Mouse (Mus musculus): ENCODE results near the gene Gpatch8.

Gene Gpatch8

GRCm38 (mm10) chr11:102455740-102456396 is 100.3 kb downstream of the Gpatch8 start:
- in situ Hi-C loops (cut with MboI; ENCODE audit: low sequenced_read_pairs) = no loop called here

DNA sequence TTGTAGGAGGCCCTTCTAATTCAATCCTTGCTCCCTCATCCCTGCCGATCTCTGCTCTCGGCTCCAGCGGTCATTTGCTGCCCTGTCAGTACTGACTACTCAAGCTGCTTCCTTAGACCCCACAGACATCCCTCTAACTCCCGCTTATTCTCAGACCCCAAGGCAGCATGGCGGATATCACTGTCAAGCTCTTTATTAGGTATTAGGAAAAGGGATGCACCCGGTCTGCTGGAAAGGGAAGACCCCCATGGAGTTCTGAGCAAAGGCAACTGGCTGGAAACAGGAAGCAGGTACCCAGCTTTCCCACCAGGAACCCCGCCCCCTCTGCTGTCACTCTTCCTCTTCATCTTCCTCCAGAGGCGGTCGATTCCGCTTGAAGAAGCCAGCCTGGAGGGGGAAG is 103.1 kb downstream of the Gpatch8 start:
- in situ Hi-C loops (cut with MboI; ENCODE audit: low sequenced_read_pairs) = no loop called here

- in situ Hi-C loops (cut with MboI; ENCODE audit: low sequenced_read_pairs) = no loop called here
Measured at GRCm38 (mm10) chr11:102449043-102450008, 106.9 kb downstream of the Gpatch8 start.

DNA sequence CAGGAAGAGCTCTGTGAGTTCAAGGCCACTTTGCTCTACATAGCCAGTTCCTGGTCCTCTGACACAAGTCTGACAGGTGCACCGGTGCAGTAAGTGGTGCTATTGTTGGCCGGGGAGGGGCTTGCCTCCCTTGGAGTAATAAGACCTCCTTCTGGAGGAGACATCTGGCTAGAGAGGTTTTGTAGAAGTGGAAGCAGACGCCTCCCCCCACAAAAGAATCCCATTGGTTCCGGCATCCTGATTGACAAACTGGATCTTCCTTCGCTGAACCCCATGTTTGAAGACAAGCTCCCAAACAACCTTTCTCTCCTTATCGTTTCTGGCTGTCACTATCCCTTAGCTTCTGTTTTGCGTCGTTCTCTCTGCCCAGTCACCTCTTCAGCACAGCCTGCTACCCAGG is 107.9 kb downstream of the Gpatch8 start:
- in situ Hi-C loops (cut with MboI; ENCODE audit: low sequenced_read_pairs) = no loop called here

- in situ Hi-C loops (cut with MboI; ENCODE audit: low sequenced_read_pairs) = no loop called here
Measured at GRCm38 (mm10) chr11:102447497-102447896, 108.7 kb downstream of the Gpatch8 start, which contains the start of gene Fam171a2. Gene Fam171a2 (minus strand): TSS chr11:102447682.

DNA sequence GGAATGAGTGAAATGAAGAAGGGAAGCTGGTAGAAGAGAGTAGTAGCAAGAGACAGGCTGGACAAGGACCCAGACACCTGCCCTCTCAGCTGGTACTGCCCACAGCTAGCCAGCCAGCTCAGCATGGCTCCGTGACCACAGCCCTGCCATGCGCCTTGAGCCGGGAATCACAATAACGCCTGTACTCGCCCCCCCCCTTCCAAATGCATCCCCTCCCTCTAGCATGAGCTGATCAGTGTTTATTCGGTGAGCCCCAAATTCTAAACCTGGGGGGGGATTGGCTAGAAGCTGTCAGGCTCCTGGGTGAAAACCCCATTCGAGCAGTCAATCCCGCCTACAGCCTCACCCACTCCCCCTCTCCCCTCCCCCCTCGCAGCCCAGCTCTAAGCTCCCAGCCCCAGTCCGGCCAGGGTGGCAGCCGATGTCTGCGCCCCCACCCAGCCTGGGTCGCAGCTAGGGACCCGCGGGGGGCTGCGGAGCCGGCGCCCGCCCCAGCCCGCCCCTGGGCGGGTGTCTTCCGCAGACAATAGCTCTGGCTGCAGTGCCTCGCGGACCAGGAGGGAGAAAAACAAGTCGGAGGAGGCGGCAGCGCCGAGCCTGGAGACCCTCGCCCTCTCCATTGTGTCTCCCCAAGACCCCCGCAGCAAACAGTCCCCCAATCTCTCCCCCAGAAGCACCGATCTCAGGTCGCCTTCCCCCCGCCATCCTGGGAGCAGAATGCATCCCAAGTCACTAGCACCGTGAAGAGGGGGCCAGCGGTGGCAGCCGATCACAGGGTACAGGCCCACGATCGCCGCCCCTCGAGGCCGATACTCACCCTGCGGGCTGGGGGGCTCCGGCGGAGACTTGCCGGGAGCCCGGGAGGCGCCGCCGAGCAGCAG is 109.4 kb downstream of the Gpatch8 start:
- in situ Hi-C loops (cut with MboI; ENCODE audit: low sequenced_read_pairs) = no loop called here

DNA sequence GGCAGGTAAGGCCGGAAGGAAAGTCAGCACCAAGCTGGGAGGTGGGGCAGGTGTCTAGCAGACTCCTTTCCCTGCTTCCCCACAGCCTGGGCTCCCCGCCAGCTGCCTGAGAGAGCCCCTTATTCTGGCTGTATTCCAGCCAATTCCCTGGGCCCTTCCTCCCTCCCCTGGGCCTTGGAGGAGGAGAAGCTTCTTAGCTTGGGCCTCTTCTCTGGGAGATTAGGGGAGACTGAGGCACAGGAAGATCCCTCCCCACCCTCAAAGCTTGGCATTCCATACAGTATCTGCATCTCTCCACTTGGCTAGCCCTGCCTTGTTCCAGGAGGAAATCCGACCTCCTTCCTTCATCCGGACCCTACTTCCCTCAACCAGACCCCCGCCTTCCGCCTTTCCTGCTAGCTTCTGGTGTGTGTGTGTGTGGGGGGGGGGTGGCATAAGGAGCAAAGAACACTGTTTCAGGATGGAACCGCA is 110.3 kb downstream of the Gpatch8 start:
- in situ Hi-C loops (cut with MboI; ENCODE audit: low sequenced_read_pairs) = no loop called here

DNA sequence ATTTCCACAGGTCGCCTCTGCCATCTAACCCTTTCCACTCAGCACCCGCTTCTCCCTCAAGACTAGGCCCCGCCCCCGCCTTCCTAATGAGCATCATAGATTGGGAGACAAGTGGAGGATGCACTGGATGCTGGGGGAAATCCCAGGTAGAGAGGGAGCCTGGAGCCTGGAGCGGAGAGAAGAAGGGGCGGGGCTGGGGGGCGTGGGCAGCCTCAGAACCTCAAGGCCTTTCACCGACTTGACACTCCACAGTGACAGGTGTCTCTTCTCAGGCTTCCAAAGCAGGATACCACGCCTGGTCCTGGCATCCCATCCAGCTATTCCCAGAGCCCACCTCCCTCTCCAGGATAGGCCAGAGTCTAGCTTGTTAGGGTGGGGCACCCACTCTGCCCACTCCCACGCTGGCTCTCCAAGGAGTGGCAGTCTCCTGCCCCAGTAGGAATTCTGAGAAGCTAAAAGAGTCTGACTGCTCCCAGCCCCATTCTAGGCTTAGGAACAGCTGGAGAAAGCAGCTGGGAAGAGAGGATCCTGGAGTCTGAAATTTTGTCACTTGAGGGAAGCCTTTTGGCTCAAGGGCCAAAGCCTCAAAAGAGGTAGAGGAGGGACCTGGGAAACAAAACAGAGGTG is 110.8 kb downstream of the Gpatch8 start:
- in situ Hi-C loops (cut with MboI; ENCODE audit: low sequenced_read_pairs) = no loop called here

DNA sequence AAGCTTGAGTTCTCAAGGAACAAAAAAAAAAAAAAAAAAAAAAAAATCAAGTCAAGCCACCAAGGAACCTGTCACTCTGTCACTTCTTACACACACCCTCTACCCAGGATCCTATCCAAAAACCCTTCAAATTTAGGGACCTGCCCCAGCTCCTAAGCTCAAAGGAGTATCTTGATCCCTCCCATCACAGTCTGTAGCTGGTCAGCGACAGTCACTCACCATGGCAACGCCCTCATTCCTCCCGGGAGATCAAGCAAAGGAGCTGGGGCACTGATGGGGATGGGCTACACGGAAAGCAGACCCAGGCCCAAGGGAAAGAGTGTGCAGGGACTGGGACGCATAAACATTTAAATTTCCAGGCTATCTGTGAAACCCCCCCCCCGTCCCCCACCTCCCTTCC is 111.4 kb downstream of the Gpatch8 start:
- in situ Hi-C loops (cut with MboI; ENCODE audit: low sequenced_read_pairs) = no loop called here

GRCm38 (mm10) chr11:102444321-102444720 is 111.9 kb downstream of the Gpatch8 start:
- in situ Hi-C loops (cut with MboI; ENCODE audit: low sequenced_read_pairs) = no loop called here

- in situ Hi-C loops (cut with MboI; ENCODE audit: low sequenced_read_pairs) = no loop called here
Measured at GRCm38 (mm10) chr11:102443740-102444139, 112.5 kb downstream of the Gpatch8 start.

DNA sequence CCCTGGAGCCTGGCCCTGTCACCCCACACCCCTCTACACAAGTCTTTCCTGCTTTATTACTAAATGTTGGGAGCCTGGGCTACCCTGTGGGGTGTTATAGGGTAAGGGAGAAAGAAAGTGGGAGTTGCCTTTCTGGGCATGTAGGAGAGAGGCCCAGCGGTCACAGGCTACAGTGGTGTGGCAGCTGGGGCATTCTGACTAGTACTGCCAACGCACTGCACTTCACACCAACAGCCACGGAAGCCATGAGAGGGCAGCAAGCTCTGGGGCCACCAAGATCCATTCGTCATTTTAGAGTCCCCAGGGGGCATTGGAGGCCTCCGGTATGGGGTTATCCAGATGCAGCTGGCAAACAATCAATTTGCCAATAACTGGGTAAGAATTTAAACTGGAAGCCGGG is 114.1 kb downstream of the Gpatch8 start:
- in situ Hi-C loops (cut with MboI; ENCODE audit: low sequenced_read_pairs) = no loop called here

- in situ Hi-C loops (cut with MboI; ENCODE audit: low sequenced_read_pairs) = no loop called here
Measured at GRCm38 (mm10) chr11:102441434-102441833, 114.8 kb downstream of the Gpatch8 start.

DNA sequence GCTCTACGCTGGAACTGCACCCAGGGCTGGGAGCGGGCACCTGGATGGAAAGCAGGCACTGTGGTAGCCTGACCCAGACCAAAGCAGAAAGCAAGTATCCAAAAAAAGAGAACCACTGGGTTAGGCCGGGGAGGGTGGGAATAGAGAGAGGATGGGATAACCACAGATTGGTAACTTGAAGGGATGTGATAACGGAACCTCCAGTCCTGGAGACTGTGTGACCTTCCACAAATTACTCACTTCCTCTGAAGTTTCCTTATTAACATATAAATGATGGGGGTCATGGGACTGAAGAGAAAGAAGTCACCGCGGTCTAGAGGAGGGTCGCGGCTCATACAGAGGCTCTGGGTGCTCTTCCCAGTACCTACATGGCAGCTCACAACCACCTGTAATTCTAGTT is 115.9 kb downstream of the Gpatch8 start:
- in situ Hi-C loops (cut with MboI; ENCODE audit: low sequenced_read_pairs) = no loop called here

DNA sequence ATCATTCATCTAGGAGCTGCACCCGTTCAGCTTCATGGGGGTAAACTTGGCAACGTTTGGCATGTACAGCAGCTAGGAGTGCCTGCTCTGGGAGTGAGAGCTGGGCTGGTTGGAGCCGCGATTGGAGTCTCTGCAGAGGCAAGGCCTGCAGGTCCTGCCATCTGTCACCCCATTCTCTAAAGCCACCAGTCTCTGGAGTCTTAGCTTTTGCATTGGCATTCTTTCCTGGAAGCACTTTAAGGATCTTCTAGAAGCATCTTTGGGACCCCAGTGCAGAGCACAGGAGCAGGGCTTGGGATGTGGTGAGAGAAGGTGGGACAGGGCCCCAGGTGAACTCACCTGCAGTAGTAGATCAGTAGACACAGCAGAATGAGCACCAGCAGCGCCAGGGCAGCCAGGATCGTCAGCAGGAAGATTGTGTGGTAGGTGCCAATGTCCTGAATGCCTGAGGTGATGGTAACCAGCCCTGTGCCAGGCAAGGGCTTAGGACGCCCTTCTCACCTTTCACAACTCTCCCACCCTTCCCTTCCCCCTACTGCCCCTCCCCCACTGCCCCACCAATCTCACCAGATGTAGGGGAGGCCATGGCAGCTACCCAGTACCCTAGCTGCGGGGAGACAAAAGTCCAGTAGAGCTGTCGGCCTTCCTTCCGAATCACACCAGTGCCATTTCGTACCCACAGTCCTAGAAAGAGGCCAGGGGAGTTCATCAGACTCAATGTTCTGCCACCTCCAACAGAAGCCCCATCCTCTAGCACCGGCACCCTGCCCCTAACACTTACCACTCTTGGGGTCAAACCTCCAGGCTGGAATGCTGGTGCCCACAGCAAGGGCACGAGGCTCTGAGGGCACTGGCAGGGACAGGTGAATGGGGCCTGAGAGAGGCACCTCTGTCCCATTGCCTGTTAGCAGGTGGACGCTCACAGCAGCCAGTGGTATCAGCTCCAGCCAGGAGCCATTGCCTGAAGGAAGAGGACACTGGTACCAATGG is 116.8 kb downstream of the Gpatch8 start:
- in situ Hi-C loops (cut with MboI; ENCODE audit: low sequenced_read_pairs) = no loop called here

DNA sequence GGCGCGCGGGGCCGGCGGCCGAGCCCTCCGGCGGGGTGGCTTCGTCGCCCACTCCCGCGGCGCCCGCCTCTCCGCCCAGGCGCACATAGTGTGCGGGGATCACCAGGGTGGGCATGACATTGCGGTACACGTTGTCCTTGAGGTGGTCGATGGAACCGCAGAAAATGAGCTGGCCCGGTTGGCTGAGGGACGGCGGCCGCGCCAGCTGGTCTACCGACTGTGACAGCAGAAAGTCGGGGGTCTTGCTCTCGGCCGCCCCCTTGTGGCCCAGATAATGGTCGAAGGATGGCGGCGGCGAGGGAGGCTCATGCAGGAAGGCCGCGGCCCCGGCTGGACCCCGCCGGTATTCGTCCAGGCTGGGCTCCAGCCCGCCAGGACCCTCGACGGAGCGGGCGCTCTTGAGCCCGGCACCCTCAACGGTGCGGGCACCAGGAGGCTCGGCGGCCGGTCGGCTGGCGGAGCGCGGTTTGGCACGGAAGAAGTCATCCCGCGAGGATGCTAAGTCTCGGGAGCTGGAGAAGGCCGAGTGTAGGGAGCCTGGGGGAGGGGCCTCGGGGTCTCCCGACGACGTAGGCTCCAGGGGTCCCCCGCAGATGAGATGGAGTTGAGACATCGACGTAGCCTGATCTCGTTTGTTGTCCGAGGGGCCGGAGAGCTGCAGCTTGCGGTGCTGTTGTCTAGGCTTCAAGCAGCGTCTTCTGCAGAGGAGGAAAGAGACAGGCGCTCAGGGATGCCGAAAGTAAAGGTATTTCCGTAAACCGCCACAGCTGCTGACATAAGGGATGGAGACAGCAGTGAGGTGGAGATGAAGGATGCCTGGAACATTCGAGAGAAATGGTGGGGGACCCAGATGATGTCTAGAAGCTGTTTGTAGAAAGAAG is 117.7 kb downstream of the Gpatch8 start:
- in situ Hi-C loops (cut with MboI; ENCODE audit: low sequenced_read_pairs) = no loop called here

- in situ Hi-C loops (cut with MboI; ENCODE audit: low sequenced_read_pairs) = no loop called here
Measured at GRCm38 (mm10) chr11:102437120-102438061, 118.8 kb downstream of the Gpatch8 start.
